Mouse (Mus musculus) cerebellum, adult 2 months (tissue): ENCODE data around the gene Chchd4.

Source experiments
- CTCF ChIP-seq: fragments of 200-500 bp; IDR thresholded peaks from 2 replicates; pipeline ENCODE4 v1.5.1; 2011; ENCODE audit warnings: low read depth, mild to moderate bottlenecking, control low read depth, low read length, moderate library complexity, borderline replicate concordance; ENCODE audit not compliant: insufficient read depth
- POLR2A ChIP-seq: fragments of 200-500 bp; IDR thresholded peaks from 2 replicates; pipeline ENCODE4 v1.6.1; 2011; ENCODE audit warnings: low read length, control low read depth, borderline replicate concordance; ENCODE audit not compliant: insufficient read depth

DNA sequence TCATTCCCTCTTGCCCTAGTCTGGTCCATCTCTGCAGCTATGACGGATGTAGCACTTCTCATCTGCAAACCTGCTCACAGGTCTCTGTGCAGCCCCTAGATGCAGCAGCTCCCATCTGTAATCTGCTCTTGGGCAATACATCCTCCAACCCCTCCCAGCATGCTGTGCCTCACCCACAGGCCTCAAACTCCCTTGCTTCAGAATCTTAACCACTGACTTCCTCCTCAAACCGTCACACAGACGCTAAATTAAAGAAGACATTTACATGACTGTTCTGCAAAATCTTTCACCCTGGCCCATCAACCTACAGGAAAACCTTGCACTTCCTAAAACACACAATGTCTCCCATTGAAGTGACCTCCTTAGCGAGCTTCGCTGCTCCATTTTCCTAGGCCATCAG lies 32.7 kb upstream of the Chchd4 start:
- no peak for TF ChIP-seq CTCF
- TF ChIP-seq POLR2A, result no peak
